Mouse (Mus musculus) midbrain, embryonic 11.5 days (tissue): ENCODE data around the gene Rnf34. TPM values are rescaled to one million over a fixed set of nuclear protein-coding genes. Genes with fewer than 3 reads are reported as not detected.

Experiments
- ATAC-seq: fragments of 200-750 bp; cut with Nextera tagmentation; 2 replicates; pipeline ENCODE4 v1.8.0; 2017; ENCODE audit warnings: moderate TSS enrichment, moderate library complexity; ENCODE audit not compliant: low FRiP score
- DNase-seq: peaks from one replicate; pipeline ENCODE4 v3.0.0; 2015; ENCODE audit warnings: low spot score; ENCODE audit errors: missing footprints
- H3K27ac ChIP-seq: fragments of 300-500 bp; sonication (generic); 2 replicates; pipeline ENCODE4 v1.5.1; 2014; ENCODE audit warnings: low read depth, low read length
- H3K27me3 ChIP-seq: fragments of 300-500 bp; sonication (generic); 2 replicates; pipeline ENCODE4 v1.6.1; 2014; ENCODE audit warnings: mild to moderate bottlenecking, low read length, moderate library complexity, mixed read lengths; ENCODE audit not compliant: control insufficient read depth, insufficient read depth
- H3K36me3 ChIP-seq: fragments of 300-500 bp; sonication (generic); 2 replicates; pipeline ENCODE4 v1.6.1; 2014; ENCODE audit warnings: mild to moderate bottlenecking, low read length, moderate library complexity, mixed read lengths; ENCODE audit not compliant: control insufficient read depth, insufficient read depth
- H3K4me1 ChIP-seq: fragments of 300-500 bp; sonication (generic); 2 replicates; pipeline ENCODE4 v1.6.1; 2014; ENCODE audit warnings: low read length; ENCODE audit not compliant: control insufficient read depth, insufficient read depth
- H3K4me2 ChIP-seq: fragments of 300-500 bp; sonication (generic); 2 replicates; pipeline ENCODE4 v1.6.1; 2014; ENCODE audit warnings: mild to moderate bottlenecking, moderate library complexity
- H3K4me3 ChIP-seq: fragments of 300-500 bp; sonication (generic); 2 replicates; pipeline ENCODE4 v1.5.1; 2014; ENCODE audit warnings: low read depth, low read length
- H3K9ac ChIP-seq: fragments of 300-500 bp; sonication (generic); 2 replicates; pipeline ENCODE4 v1.6.1; 2014; ENCODE audit warnings: low read length
- H3K9me3 ChIP-seq: fragments of 300-500 bp; sonication (generic); 2 replicates; pipeline ENCODE4 v1.6.1; 2016; ENCODE audit warnings: low read length; ENCODE audit not compliant: control insufficient read depth
- WGBS: fragments of 180-500 bp; shearing (Covaris S2); extraction: QIAGEN DNeasy Blood & Tissue Kit; methylation state at CpG from one replicate; pipeline ENCODE4 v1.1.7; 2014; 5-methylcytosine and 5-hydroxymethylcytosine counted together
- polyA plus RNA-seq: library from polyadenylated mRNA; unstranded; fragments of >200 nt; fragmentation: Nextera tagmentation; extraction: Ambion mirVana; gene quantifications from 2 replicates; pipeline ENCODE4 v1.2.1, GENCODE M21; 2014

The Rnf34 gene
- polyA plus RNA-seq, 1 experiment from 2014 or later: 54.9 TPM

GRCm38 (mm10) chr5:122917982-122918711 lies 68.3 kb downstream of the Rnf34 start:
- Histone ChIP-seq H3K36me3 (no peaks in the 10 kb centered on the region), H3K4me2 (no peak overlapping the region), H3K9me3 (no peaks in the 10 kb centered on the region), H3K4me1 (no peaks in the 10 kb centered on the region), H3K27ac (no peak overlapping the region), H3K27me3 (no peaks in the 10 kb centered on the region), H3K9ac (no peak overlapping the region), H3K4me3 (no peak overlapping the region)
- no peak for DNase-seq
- ATAC-seq: no peak
- WGBS: 56% methylated on average over 7 of the region's 7 CpGs

- Histone ChIP-seq H3K9ac (no peak overlapping the region), H3K4me3 (no peak overlapping the region), H3K4me1 (no peaks in the 10 kb centered on the region), H3K36me3 (no peaks in the 10 kb centered on the region), H3K27me3 (no peaks in the 10 kb centered on the region), H3K27ac (no peak overlapping the region), H3K9me3 (no peaks in the 10 kb centered on the region), H3K4me2 (no peak overlapping the region)
- no peak for DNase-seq
- no peak for ATAC-seq
- WGBS: 92% methylated on average over 5 of the region's 5 CpGs
Measured at GRCm38 (mm10) chr5:122920557-122920956, 70.7 kb downstream of the Rnf34 start.

Other genes starting within 250 kb of the Rnf34 start
- gene Ift81, start 235.5 kb upstream of the Rnf34 start, polyA plus RNA-seq: 48.5 and 50.5 TPM in 2 replicates
- gene P2rx7, start 206.1 kb upstream of the Rnf34 start, polyA plus RNA-seq: 0.63 and 0.92 TPM in 2 replicates
- gene P2rx4, start 142.5 kb upstream of the Rnf34 start, polyA plus RNA-seq: 6.8 and 7.7 TPM in 2 replicates
- gene Camkk2, start 70.6 kb upstream of the Rnf34 start, polyA plus RNA-seq: 18.5 and 18.6 TPM in 2 replicates
- gene Anapc5, start 28.7 kb upstream of the Rnf34 start, polyA plus RNA-seq: 497 and 528 TPM in 2 replicates
- gene Kdm2b, start 139.8 kb downstream of the Rnf34 start, polyA plus RNA-seq: 62.4 and 62.8 TPM in 2 replicates
- 8.2 and 10.5 TPM in 2 replicates for gene Orai1, start 165.0 kb downstream of the Rnf34 start, polyA plus RNA-seq
- gene Morn3, start 197.0 kb downstream of the Rnf34 start, polyA plus RNA-seq: not detected in 2 replicates
- gene Tmem120b, start 218.4 kb downstream of the Rnf34 start, polyA plus RNA-seq: 7.6 and 7.9 TPM in 2 replicates